Mouse (Mus musculus) intestine, postnatal 0 days (tissue): ENCODE results near the gene Setd5. TPM values are rescaled to one million over a fixed set of nuclear protein-coding genes. Genes with fewer than 3 reads are reported as not detected.

Experiments
- ATAC-seq: fragments of 200-750 bp; cut with Nextera tagmentation; 2 replicates; pipeline ENCODE4 v1.8.0; 2017; ENCODE audit warnings: mild to moderate bottlenecking, moderate TSS enrichment, moderate library complexity
- H3K27ac ChIP-seq: fragments of 300-500 bp; sonication (generic); 2 replicates; pipeline ENCODE4 v1.5.1; 2014; ENCODE audit warnings: mild to moderate bottlenecking, low read depth, low read length, moderate library complexity
- H3K27me3 ChIP-seq: fragments of 300-500 bp; sonication (generic); replicated peaks from 2 replicates; pipeline ENCODE4 v1.6.1; 2014; ENCODE audit warnings: low read length, mixed read lengths; ENCODE audit not compliant: control insufficient read depth, insufficient read depth
- H3K36me3 ChIP-seq: fragments of 300-500 bp; sonication (generic); 2 replicates; pipeline ENCODE4 v1.6.1; 2014; ENCODE audit warnings: mild to moderate bottlenecking, moderate library complexity; ENCODE audit not compliant: control insufficient read depth, insufficient read depth
- H3K4me1 ChIP-seq: fragments of 300-500 bp; sonication (generic); replicated peaks from 2 replicates; pipeline ENCODE4 v1.6.1; 2014; ENCODE audit warnings: antibody characterized with exemption, low read length, mixed read lengths; ENCODE audit not compliant: control insufficient read depth, insufficient read depth
- H3K4me2 ChIP-seq: fragments of 300-500 bp; sonication (generic); replicated peaks from 2 replicates; pipeline ENCODE4 v1.6.1; 2014; ENCODE audit warnings: low read depth, mild to moderate bottlenecking, moderate library complexity
- H3K4me3 ChIP-seq: fragments of 300-500 bp; sonication (generic); 2 replicates; pipeline ENCODE4 v1.5.1; 2014; ENCODE audit warnings: low read depth, low read length
- H3K9ac ChIP-seq: fragments of 300-500 bp; sonication (generic); 2 replicates; pipeline ENCODE4 v1.6.1; 2014; ENCODE audit warnings: mild to moderate bottlenecking, low read depth, low read length
- H3K9me3 ChIP-seq: fragments of 300-500 bp; sonication (generic); 2 replicates; pipeline ENCODE4 v1.6.1; 2016; ENCODE audit warnings: mixed run types; ENCODE audit not compliant: control insufficient read depth
- CTCF ChIP-seq: sonication (generic); IDR thresholded peaks from 2 replicates; pipeline ENCODE4 v1.5.1; 2016; ENCODE audit warnings: low read depth, mild to moderate bottlenecking, control low read depth, antibody characterized with exemption, moderate library complexity
- WGBS: fragments of 180-500 bp; shearing (Covaris S2); extraction: QIAGEN DNeasy Blood & Tissue Kit; methylation state at CpG from one replicate; pipeline ENCODE4 v1.1.7; 2014; 5-methylcytosine and 5-hydroxymethylcytosine counted together
- polyA plus RNA-seq: library from polyadenylated mRNA; unstranded; fragments of >200 nt; fragmentation: Nextera tagmentation; extraction: Ambion mirVana; gene quantifications from 2 replicates; pipeline ENCODE4 v1.2.1, GENCODE M21; 2015

Gene Setd5
- polyA plus RNA-seq, 1 experiment from 2014 or later: 32.2 TPM

DNA sequence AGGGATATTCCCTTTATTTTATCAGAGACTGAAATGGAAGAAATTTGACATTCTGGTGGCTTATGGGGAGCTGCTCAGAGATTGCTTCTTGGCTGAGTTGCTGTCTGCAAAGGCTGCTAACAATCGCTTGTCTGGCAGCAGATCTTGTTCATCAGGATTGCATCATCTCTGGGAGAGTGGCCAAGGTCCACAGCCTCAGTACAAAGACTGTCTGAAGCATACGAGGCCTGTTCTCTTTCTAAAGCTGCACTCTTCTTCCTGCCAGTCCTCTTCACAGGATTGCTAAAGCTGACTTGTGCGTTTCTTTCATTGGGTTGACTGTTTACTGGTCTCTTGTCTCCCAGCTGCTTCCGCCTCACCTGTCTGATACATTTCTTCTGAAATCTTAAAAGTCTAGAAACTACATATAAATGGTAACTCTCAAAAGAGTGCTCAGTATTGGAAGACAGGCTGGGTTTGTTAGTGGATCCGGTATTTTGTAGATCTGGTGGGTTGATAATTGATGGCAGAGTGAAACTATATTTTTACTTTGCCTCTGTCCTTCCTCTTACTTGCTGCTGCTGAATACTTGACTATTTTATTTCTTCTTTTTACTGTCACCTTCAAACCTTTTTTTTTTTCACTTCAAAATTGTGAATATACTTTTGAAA lies 22.6 kb downstream of the Setd5 start:
- H3K4me3 ChIP-seq: no peak overlapping the region
- 6% methylated on average over 5 of the region's 5 CpGs for WGBS
- H3K9ac ChIP-seq: 0 out of 2 replicates have a peak overlapping the region, but pooled peaks have one; percentile 4
- H3K4me1 ChIP-seq: 0 out of 2 replicates have a peak, but pooled peaks cover 8% of the 10 kb centered on the region
- no peaks in the 10 kb centered on the region for H3K9me3 ChIP-seq
- no peaks in the 10 kb centered on the region for H3K27me3 ChIP-seq
- peak overlapping the region; percentile 47 for H3K4me2 ChIP-seq
- TF ChIP-seq CTCF: no peak
- peak overlapping the region; percentile 82 for H3K27ac ChIP-seq
- ATAC-seq: peak; percentile 91
- peaks cover 2% of the 10 kb centered on the region for H3K36me3 ChIP-seq

GRCm38 (mm10) chr6:113102541-113102940 lies 25.4 kb downstream of the Setd5 start:
- no peak overlapping the region for H3K27ac ChIP-seq
- H3K27me3 ChIP-seq: no peaks in the 10 kb centered on the region
- H3K9me3 ChIP-seq: no peaks in the 10 kb centered on the region
- ATAC-seq: no peak
- no peak overlapping the region for H3K4me2 ChIP-seq
- H3K9ac ChIP-seq: no peak overlapping the region
- 43% methylated on average over 4 of the region's 4 CpGs for WGBS
- peaks cover 16% of the 10 kb centered on the region for H3K36me3 ChIP-seq
- 0 out of 2 replicates have a peak, but pooled peaks cover 5% of the 10 kb centered on the region for H3K4me1 ChIP-seq
- TF ChIP-seq CTCF: no peak
- H3K4me3 ChIP-seq: no peak overlapping the region

- ATAC-seq: 0 out of 2 replicates have a peak, but pooled peaks have one; percentile 35
- Histone ChIP-seq H3K36me3 (peaks cover 20% of the 10 kb centered on the region), H3K9me3 (no peaks in the 10 kb centered on the region), H3K4me2 (no peak overlapping the region), H3K4me1 (0 out of 2 replicates have a peak, but pooled peaks cover 5% of the 10 kb centered on the region), H3K27me3 (no peaks in the 10 kb centered on the region), H3K4me3 (no peak overlapping the region), H3K27ac (no peak overlapping the region), H3K9ac (no peak overlapping the region)
- peak; percentile 76 for TF ChIP-seq CTCF
Measured at GRCm38 (mm10) chr6:113103765-113104164, 26.6 kb downstream of the Setd5 start.

GRCm38 (mm10) chr6:113109378-113109777 lies 32.2 kb downstream of the Setd5 start:
- WGBS: 80% methylated on average over 3 of the region's 3 CpGs
- no peaks in the 10 kb centered on the region for H3K9me3 ChIP-seq
- H3K27ac ChIP-seq: no peak overlapping the region
- no peak for ATAC-seq
- H3K4me1 ChIP-seq: no peaks in the 10 kb centered on the region
- H3K9ac ChIP-seq: no peak overlapping the region
- H3K36me3 ChIP-seq: peaks cover 51% of the 10 kb centered on the region
- H3K4me2 ChIP-seq: no peak overlapping the region
- no peaks in the 10 kb centered on the region for H3K27me3 ChIP-seq
- no peak overlapping the region for H3K4me3 ChIP-seq
- TF ChIP-seq CTCF: no peak

DNA sequence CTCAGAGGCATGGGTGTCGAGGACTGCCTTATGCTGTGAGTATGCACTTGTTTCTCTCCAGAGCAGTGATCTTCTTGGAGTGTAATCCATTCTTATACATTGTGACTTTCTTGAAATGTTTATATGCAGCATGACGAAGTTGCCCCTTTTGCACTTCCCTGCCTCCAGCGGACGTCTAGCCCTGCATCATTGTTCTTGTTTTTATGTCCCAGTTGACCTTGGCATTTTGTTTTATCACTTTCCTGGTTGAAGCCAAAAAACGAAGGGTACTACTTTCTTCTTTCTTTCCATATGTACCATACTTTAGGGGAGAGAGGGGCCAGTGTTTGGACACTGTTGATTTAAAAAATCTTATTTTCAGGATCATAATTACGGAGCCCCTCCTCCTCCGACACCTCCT lies 32.8 kb downstream of the Setd5 start:
- TF ChIP-seq CTCF: no peak
- H3K27ac ChIP-seq: no peak overlapping the region
- H3K9me3 ChIP-seq: no peaks in the 10 kb centered on the region
- H3K9ac ChIP-seq: no peak overlapping the region
- no peak for ATAC-seq
- no peaks in the 10 kb centered on the region for H3K4me1 ChIP-seq
- 77% methylated on average over 7 of the region's 7 CpGs for WGBS
- H3K27me3 ChIP-seq: no peaks in the 10 kb centered on the region
- H3K4me2 ChIP-seq: no peak overlapping the region
- H3K36me3 ChIP-seq: peaks cover 53% of the 10 kb centered on the region
- no peak overlapping the region for H3K4me3 ChIP-seq

- Histone ChIP-seq H3K4me1 (no peaks in the 10 kb centered on the region), H3K27ac (no peak overlapping the region), H3K36me3 (peaks cover 77% of the 10 kb centered on the region), H3K4me2 (no peak overlapping the region), H3K9ac (no peak overlapping the region), H3K4me3 (no peak overlapping the region), H3K9me3 (no peaks in the 10 kb centered on the region), H3K27me3 (no peaks in the 10 kb centered on the region)
- no peak for TF ChIP-seq CTCF
- ATAC-seq: no peak
- WGBS: 85% methylated on average over 10 of the region's 10 CpGs
Measured at GRCm38 (mm10) chr6:113120806-113121205, 43.6 kb downstream of the Setd5 start.
